Mouse (Mus musculus) layer of hippocampus, adult 9-10 months (tissue): ENCODE measurements around the gene Edaradd.

Experiments
- DNase-seq: peaks from one replicate; pipeline ENCODE4 v3.0.0; 2022; ENCODE audit warnings: low spot score

Gene Edaradd

GRCm38 (mm10) chr13:12460881-12461729 is 59.1 kb downstream of the Edaradd start:
- DNase-seq = peak; percentile 39

DNA sequence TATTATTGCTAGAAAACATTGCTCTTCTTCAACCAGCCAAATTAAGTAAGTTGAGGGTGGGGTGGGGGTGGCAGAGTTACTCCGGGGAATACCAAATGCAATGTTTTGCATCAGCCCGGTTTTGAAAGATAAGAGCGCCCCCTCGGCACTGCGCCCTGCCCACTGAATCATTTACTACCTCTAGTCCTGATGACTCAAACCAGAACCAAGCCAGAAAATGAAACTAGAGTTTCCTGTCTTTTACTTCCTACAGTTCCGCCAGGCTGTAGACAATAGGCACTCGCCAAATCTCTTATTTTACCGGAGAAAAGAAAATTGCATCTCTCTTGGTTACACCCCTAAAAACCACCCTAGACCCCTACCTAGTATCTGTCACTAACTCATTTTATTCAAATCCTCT is 59.8 kb downstream of the Edaradd start:
- peak; percentile 35 for DNase-seq

DNA sequence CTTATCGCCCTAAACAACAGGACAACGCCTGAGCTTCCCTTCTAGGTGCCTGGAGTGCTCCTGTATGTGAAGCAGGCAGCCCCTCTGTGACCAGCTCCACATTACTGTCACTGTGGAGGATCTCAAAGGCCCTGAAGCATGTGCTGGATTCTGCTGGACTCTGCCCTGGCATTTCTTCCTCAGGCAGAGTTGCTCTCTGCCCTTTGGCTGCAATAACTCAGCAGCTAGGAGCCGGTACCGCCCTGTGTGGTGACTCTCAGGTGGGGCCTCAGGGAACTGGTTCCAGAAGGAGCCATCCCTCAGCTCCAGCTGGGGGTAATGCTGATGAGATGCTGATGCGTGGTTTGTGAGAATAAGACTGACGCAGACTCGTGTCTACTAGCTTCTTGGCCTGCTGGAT is 63.5 kb downstream of the Edaradd start:
- DNase-seq = no peak

GRCm38 (mm10) chr13:12454686-12455390 is 65.4 kb downstream of the Edaradd start:
- DNase-seq = no peak

DNA sequence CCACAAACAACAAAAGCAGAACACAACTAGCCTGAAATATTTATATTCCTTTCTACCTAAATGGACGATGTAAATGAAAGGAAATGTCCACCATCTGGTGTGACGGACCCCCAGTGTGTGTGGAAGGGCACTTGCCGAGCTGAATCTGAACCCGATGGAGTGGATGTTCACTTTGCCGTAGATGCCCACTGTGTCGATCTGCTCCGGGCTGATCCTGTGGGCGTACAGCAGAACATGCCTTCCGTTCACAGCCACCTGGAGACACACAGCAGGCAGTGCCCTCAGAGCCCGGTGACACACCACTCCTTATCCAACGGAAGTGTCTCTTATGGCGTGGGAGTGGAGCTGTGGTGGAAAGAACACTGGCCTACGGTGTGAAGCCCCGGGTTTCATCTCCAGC is 67.1 kb downstream of the Edaradd start:
- no peak for DNase-seq

- DNase-seq = peak; percentile 42
Measured at GRCm38 (mm10) chr13:12442008-12442587, 78.1 kb downstream of the Edaradd start.

GRCm38 (mm10) chr13:12440813-12441212 is 79.4 kb downstream of the Edaradd start:
- no peak for DNase-seq

GRCm38 (mm10) chr13:12439586-12439985 is 80.7 kb downstream of the Edaradd start:
- no peak for DNase-seq

DNA sequence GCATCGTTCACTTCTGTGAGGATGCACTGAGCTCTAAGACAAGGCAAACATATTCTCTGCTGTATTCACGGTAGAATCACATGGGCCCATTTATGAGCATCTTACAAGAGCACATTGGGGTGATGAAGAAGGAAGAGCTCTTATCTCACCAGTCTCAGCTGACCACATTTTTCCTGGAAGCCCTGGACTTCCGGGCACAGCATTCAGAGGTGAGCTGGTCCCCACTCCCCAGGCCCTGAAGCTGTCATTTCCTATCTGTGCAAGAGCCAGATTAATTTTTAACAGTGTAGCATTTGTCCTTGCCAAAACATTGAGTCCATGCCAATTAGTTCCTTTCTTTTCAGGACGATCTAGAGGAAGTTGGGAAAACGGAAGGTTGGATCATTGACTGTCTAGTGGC is 86.4 kb downstream of the Edaradd start:
- no peak for DNase-seq

DNA sequence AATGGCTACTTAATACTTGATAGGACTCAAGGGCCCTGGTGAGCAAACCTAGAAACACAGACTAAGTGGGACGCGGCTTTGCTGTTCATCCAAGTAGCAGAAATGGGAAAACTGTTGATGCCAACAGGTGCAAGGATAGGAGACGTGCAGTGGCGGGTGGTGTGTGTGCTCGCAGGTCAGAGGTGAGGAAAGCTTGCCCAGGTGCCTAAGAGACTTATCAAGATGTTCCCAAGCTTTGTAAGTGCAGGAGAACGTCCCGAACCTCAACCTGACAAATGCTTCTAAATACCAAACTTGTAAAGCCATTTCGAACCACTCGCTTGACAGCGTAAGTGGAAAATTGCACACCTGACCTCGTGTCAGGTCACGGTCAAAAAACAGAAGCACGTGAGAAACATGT is 91.7 kb downstream of the Edaradd start:
- DNase-seq = no peak
